Mouse (Mus musculus) telencephalon, adult 2 months (tissue): Measurements from ENCODE around the gene Ttc33.

ENCODE experiments used
- DNase-seq: peaks from one replicate; pipeline ENCODE4 v3.0.0-alpha.2; 2011; ENCODE audit warnings: low read depth, low spot score

The Ttc33 gene

DNA sequence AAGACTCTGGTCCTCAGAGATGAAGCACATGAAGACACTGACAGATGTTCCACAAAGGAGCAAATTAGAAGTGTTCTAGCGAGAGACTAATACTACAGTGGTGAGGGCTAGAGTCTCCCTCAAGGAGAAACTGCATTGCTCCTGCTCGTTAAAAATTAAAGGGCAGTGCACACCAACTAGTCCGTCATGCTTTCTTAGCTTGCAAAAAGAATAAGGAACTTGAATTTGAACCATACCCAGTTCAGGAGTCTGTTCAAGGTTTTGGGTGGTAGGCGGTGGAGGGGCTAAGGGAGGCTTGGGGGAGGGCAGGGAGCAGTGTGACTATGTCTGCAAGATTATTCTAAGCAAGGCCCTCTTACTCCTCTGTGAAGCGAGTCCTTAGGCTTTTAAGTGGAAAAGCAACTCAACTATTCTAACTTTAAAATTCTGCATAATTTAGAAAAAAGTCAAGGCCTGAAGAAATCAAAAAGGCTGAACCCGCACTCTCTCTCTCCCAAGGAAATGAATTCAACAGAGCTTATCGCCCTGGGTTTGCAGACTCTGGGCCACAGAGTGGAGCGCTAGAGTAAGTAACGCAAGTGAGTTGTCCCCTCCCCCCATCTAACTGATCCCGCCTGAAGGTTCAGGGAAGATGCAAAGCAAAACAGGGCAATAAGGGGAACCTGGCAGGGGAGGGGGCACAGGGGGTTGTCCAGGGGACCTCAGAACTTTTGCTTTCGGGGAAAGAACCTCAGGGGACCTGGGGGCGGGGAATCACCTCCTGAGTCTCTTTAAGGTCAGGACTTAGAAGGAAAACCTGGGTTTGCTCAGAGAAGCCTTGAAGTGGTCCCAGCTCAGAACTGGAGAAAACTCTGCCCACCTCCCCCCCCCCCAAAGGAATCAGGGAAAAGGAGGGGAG, 56.2 kb downstream of the Ttc33 start:
- no peak for DNase-seq

DNA sequence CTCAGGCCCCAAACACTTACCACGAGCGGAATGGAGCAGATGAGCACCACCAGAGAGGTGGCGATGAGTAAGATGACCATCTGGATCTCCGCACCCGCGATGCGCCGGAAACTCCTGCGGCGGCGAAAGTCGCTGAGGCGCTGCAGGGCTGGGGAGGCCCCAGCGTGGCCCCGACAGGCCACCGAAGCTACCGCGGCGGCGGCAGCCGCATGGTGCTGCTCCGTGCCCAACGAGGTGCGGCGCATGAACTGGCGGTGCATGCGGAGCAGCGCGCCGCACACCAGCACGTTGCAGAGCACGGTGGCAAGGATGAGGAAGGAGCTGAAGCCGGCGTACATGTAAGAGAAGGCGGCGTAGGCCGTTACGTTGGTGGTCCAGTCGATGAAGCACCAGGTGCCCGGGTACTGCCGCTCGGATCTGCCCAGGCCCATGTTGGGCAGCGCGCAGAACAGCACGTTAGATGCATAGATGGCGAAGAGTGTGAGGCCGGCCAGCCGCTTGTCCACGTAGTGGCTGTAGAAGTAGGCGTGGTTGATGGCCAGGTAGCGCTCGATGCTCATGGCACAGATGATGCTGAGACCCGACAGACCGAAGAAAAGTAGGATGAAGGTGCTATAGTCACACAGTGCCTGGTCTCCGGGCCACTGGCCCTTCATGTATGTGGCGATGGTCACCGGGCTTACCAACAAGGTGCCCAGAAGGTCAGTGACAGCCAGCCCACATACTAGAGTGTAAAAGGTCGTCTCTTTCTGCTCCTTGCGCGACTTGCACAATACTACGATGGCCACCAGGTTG, 57.1 kb downstream of the Ttc33 start:
- no peak for DNase-seq

DNA sequence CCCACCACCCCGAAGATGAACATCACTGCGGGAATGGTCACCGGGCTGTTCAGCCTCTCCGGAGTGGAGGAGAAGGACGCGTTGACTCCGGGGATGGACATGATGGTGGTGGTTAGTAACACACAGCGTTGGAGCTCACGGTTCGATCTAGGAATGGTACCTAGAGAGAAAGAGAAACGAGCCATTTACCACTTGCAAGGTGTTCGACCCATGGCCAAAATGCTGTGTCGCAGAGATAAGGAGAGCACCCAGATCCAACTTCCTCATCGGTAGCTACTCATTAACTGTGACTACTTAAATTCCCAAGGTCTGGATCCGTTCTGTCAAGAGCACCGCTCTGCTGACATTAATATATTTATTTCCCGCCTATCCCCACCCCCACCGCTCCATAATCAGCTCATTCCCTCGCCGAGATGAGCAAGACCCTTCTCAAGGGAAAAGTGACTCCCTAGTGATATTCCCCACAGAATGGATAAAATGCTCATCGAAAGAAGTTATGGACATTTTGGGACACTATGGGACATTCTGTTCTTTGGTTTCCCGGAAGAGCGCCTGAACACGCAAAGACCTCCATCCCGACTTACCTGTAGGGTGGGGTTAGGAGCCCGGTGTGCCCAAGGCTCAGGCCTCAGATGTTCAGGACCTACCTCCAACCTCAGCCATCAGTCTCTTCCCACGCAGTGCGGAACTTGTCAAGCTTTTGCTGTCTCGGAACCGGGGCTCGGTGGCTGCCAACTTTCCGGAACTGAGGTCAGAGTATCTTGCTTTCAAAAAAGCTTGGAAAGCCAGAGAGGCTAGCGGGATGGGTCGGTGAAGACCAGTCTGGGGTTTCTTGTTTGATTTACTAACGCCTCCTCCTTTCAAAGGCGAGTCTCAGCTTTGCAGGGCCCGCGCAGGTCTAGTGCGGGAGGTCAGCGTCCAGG, 58.0 kb downstream of the Ttc33 start:
- no peak for DNase-seq

DNA sequence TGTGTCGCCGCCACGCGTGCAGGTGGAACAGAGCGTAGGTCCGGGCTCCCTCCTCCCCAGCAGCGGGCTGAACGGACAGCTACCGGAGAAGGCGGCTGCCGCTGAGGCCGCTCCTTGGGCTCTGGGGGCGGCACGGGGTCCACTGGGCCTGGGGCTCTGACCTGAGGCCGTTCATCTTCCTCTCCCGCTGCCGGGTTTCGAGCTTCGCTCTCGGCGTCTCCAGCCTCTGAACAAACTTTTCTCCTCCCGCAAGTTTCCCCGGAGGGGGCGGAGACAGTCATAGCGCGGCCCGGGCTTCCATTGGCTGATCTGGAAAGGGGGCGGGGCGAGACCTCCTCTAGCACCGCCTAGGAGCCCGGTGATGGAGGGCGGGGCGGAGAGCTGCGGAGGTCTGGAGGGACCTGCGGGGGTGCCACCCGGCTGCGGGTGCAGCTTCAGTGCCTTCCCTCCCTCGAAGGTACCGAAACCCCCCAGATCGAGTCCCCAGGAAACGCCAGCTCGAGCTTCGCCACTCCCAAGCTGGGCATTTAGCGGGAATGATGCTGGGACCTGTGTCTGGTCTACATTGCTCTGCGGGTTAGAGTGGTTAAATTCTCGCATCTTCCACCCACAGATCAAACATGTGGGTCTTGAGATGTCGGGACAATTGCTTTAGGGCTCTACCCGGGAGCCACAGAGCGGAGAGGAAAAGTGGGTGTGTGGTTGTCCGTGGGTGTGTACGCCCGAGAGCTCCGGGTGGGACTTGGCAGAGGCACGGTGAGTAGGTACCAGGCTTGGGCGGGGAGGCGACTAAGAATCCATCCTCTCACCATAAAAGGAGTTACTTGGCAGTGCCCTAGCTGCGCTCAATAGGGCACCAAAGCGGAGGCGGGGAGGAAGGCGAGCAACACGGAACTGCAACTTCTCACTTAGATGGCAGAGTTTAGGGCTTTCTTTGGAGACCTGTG, 58.9 kb downstream of the Ttc33 start, which contains the start of gene Ptger4:
Gene Ptger4, minus strand, starts transcription at position 229 of the 947 bp plus-strand sequence.
- DNase-seq, result no peak

DNA sequence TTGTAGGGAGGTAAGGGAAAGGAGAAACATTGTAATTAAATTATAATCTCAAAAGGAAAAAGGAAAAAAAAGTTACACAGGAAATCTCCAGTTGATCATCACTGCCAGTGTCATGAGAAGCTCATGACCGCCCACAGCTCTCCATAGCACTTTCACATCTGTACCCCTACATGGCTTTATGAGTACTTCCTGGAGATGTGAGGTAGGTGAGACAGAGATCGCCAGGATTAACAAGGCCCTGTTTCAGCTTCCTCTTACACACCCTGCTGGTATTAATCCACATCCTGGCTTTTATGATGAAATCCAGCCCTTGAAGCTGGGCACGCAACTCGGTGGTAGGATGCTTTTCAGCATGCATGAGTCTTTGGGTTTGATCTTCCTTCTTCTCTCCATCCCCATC, 64.9 kb downstream of the Ttc33 start:
- no peak for DNase-seq

DNA sequence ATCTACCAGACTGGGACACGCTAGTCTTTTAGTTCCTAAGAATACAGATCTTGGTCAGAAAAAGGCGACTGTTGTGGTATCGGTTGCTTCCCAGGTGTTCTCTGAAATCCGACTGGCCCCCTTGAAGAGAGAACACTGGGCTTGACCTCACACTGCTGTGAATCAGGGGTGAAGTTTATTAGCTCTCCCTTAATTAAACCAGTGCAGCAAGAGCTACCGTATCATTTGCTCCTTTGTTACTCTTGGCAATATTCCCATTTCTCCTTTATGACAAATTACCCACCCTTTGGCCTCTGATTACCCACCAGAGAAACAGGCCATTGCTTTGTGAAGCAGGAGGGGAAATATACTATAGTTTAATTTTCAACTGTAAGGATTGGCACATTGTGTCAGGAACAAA, 74.9 kb downstream of the Ttc33 start:
- no peak for DNase-seq

DNA sequence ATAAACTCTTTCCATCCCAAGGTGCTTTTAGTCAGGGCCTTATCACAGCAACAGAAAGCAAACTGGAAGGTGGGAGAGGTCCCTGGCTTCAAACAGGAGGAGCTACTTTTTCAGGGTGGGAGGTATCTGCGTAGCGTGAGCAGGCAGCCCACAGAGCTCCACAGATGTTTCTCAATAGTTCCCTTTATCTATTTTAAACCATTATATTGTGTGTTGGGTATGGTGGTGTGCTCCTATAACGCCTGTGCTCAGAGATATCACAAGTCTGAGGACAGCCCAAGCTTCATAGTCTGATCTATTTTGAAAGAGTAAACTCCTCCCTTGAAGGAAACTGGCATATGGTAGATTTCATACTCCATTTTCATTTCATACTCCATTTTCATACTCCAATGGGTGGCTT, 75.7 kb downstream of the Ttc33 start:
- no peak for DNase-seq

DNA sequence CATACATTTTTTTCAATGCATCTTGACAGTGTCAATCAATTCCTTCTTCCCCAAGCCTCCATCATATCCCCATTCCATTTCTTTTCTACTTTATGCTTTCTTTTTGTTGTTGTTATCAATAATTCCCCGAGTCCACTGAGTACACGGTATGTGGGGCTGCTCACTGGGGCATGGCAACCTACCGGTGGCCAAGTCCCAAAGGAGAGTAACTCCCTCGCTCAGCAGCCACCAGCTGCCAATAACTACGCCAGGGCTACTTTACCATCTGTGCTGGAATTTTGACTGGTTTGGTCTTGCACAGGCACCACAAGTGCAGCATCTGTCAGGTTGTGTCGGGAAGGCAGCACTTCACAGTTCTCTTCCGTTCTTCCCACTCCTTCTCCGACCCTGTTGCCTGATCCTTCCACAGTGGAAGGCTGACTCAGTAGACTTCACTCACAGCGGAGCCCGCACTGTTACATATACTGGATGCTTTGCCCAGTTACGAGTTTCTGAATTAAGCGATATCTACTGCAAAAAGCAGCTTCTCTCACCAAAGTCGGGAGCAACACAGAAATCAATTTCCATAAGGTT, 76.9 kb downstream of the Ttc33 start:
- no peak for DNase-seq

DNA sequence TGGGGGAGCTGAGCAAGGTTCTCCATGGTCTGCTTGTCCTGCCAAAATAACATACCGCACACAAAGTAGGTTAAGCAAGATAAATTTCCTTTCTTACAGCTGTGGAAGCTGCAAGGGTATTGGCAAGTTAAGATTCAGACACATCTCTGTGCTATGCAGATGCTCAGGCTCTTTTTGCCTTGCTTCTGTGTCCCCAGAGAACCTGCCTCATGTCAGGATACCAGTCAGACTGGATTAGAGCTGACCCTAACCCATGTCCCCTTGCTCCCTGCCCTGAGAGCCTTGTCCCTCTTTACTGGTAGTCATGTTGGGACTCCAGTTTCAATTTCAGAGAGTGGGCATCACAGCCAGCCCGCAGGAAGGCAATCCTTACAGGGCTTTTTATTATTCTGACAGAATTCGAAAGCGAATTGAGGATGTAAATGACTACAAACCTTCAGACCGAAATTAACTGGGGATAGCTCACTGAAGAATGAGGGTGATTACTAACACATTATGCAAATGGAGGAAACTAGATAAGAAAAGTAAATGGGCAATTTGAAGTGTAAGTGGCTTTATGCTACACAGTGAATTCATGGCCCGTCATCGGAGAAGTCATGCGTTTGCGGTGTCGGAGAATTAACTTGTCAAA, 77.7 kb downstream of the Ttc33 start:
- DNase-seq, result no peak

DNA sequence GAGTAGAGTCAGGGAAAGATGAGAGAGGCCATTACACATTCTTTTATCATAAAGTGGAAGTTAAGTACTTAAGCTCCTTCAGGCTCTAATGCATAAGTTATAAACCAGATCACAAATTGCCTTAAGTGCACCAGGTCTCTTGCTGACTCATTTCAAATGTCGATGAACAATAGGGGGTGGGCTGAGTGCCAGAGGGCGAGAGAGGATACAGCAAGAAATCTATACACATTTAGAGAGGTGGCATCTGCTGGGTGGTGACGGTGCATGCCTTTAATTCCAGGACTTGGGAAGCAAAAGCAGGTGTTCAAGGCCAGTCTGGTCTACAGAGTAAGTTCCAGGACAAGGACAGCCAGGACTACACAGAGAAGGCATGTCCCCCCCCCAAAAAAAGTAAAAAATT, 80.8 kb downstream of the Ttc33 start:
- DNase-seq, result no peak
